Mouse (Mus musculus): ENCODE measurements around the gene Filip1l. TPM values are rescaled to one million over a fixed set of nuclear protein-coding genes. Genes with fewer than 3 reads are reported as not detected.
A peak's percentile ranks its signal among the peaks of the same experiment; 100 is the strongest.

Filip1l gene
- polyA plus RNA-seq, 1 experiment = 12.1 TPM

DNA sequence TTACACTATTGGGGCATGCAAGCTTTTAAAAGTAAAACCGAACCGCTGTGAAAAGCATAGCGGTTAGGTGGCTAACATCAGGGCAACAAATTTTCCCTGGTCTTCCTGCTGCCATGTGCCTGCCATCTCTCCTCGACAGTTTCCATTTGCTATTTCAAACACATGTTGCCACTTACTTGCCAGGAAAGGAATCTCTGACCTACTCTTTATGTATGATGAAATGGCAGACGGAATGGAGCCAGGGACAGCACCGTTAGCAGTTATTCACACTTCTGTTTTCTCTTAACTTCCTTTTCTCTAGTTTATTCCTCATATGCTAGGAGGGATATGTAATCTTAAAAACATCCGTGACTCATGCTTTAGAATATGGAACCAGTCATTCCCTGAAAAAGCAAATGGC, 183.6 kb downstream of the Filip1l start:
- no peaks in the 10 kb centered on the region for H3K79me2 ChIP-seq (ENCODE audit: control insufficient read depth, insufficient read depth)
- no peak overlapping the region for H3K4me2 ChIP-seq (ENCODE audit: low read depth)
- TF ChIP-seq POLR2AphosphoS2 (IDR thresholded peaks at IDR 0.05; ENCODE audit: insufficient read length, low read depth) (no peak), MYOG (IDR thresholded peaks at IDR 0.05; ENCODE audit: control insufficient read depth in 1 of 3, insufficient read depth in 1 of 3, insufficient read length in 2 of 3, low read depth in 2 of 3) (no peak), POLR2A (IDR thresholded peaks at IDR 0.05; ENCODE audit: insufficient read length, low read depth) (no peak), SRF (IDR thresholded peaks at IDR 0.05; ENCODE audit: control insufficient read depth, insufficient read length, low read depth) (no peak), USF1 (IDR thresholded peaks at IDR 0.05; ENCODE audit: low read depth) (no peak), CEBPB (IDR thresholded peaks at IDR 0.05; ENCODE audit: insufficient read depth, poor library complexity, severe bottlenecking) (no peak), MAX (IDR thresholded peaks at IDR 0.05; ENCODE audit: low read depth) (no peak), E2F4 (IDR thresholded peaks at IDR 0.05; ENCODE audit: insufficient read depth) (no peak), MYOD1 (IDR thresholded peaks at IDR 0.05; ENCODE audit: control insufficient read depth in 1 of 3, insufficient read length in 2 of 3, low read depth in 2 of 3) (no peak), TCF12 (IDR thresholded peaks at IDR 0.05; ENCODE audit: insufficient read depth, poor library complexity, severe bottlenecking) (no peak), REST (IDR thresholded peaks at IDR 0.05; ENCODE audit: insufficient read depth, insufficient read length) (no peak), TCF3 (IDR thresholded peaks at IDR 0.05; ENCODE audit: insufficient read length, low read depth) (no peak)
- H3K27me3 ChIP-seq (ENCODE audit: control insufficient read depth, insufficient read depth, insufficient read length) = no peaks in the 10 kb centered on the region
- no peak overlapping the region for H3ac ChIP-seq (ENCODE audit: control insufficient read depth, insufficient read length)
- H3K36me3 ChIP-seq (ENCODE audit: control insufficient read depth, insufficient read depth) = no peaks in the 10 kb centered on the region
- H3K4me3 ChIP-seq = no peak overlapping the region

DNA sequence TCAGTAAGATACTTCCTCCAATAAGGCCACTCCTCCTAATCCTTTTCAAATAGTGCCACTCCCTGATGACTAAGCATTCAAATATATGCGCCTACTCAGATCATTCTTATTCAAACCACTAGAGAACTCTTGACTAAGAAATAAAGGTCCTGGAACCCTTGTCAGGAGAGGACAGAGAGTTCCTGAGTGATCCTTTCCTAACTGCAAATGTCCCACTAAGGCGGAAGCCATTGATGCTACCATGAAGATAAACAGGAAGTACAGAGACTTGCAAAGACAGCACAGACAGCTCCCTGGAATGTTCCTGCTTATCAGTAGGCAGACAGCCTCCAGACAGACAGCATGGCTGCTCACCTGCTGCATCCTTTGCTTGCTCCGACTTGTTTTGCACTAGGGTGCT, 190.3 kb downstream of the Filip1l start:
- H3K27me3 ChIP-seq (ENCODE audit: control insufficient read depth, insufficient read depth, insufficient read length) = no peaks in the 10 kb centered on the region
- H3K4me3 ChIP-seq = no peak overlapping the region
- H3K36me3 ChIP-seq (ENCODE audit: control insufficient read depth, insufficient read depth) = no peaks in the 10 kb centered on the region
- no peak overlapping the region for H3K4me2 ChIP-seq (ENCODE audit: low read depth)
- peaks cover 2% of the 10 kb centered on the region for H3K79me2 ChIP-seq (ENCODE audit: control insufficient read depth, insufficient read depth)
- H3ac ChIP-seq (ENCODE audit: control insufficient read depth, insufficient read length) = no peak overlapping the region
- TF ChIP-seq MYOD1 (IDR thresholded peaks at IDR 0.05; ENCODE audit: control insufficient read depth in 1 of 3, insufficient read length in 2 of 3, low read depth in 2 of 3) (no peak), SRF (IDR thresholded peaks at IDR 0.05; ENCODE audit: control insufficient read depth, insufficient read length, low read depth) (no peak)

DNA sequence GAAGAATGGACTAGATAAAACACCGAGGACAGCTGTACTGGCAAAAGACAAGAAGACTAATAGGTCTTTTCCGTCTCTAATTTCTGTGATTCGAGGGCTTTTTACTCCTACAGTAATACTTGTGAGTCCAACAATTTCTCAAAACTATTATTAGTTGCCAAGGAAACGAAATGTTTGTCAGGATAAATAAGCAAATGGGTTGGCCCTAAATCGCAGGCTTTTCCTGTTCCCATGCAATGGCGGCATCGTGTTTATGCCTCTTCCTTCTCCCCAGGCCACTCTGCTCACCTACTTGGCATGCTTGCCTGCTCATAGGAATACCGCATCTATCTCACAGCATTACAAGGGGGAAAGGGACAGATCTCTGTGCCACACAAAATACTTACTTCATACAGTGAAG, 191.5 kb downstream of the Filip1l start:
- H3K79me2 ChIP-seq (ENCODE audit: control insufficient read depth, insufficient read depth) = peaks cover 12% of the 10 kb centered on the region
- no peak overlapping the region for H3ac ChIP-seq (ENCODE audit: control insufficient read depth, insufficient read length)
- H3K27me3 ChIP-seq (ENCODE audit: control insufficient read depth, insufficient read depth, insufficient read length) = no peaks in the 10 kb centered on the region
- H3K36me3 ChIP-seq (ENCODE audit: control insufficient read depth, insufficient read depth) = no peaks in the 10 kb centered on the region
- H3K4me2 ChIP-seq (ENCODE audit: low read depth) = no peak overlapping the region
- no peak overlapping the region for H3K4me3 ChIP-seq
- TF ChIP-seq SRF (IDR thresholded peaks at IDR 0.05; ENCODE audit: control insufficient read depth, insufficient read length, low read depth) = no peak
- TF ChIP-seq MAX (IDR thresholded peaks at IDR 0.05; ENCODE audit: low read depth) = no peak
- no peak for TF ChIP-seq E2F4 (IDR thresholded peaks at IDR 0.05; ENCODE audit: insufficient read depth)
- no peak for TF ChIP-seq MYOD1 (IDR thresholded peaks at IDR 0.05; ENCODE audit: control insufficient read depth in 1 of 3, insufficient read length in 2 of 3, low read depth in 2 of 3)
- no peak for TF ChIP-seq USF1 (IDR thresholded peaks at IDR 0.05; ENCODE audit: low read depth)
- TF ChIP-seq REST (IDR thresholded peaks at IDR 0.05; ENCODE audit: insufficient read depth, insufficient read length) = no peak
- no peak for TF ChIP-seq POLR2AphosphoS2 (IDR thresholded peaks at IDR 0.05; ENCODE audit: insufficient read length, low read depth)
- TF ChIP-seq CEBPB (IDR thresholded peaks at IDR 0.05; ENCODE audit: insufficient read depth, poor library complexity, severe bottlenecking) = no peak
- no peak for TF ChIP-seq TCF12 (IDR thresholded peaks at IDR 0.05; ENCODE audit: insufficient read depth, poor library complexity, severe bottlenecking)
- TF ChIP-seq MYOG (IDR thresholded peaks at IDR 0.05; ENCODE audit: control insufficient read depth in 1 of 3, insufficient read depth in 1 of 3, insufficient read length in 2 of 3, low read depth in 2 of 3) = no peak
- no peak for TF ChIP-seq POLR2A (IDR thresholded peaks at IDR 0.05; ENCODE audit: insufficient read length, low read depth)
- TF ChIP-seq TCF3 (IDR thresholded peaks at IDR 0.05; ENCODE audit: insufficient read length, low read depth) = no peak

DNA sequence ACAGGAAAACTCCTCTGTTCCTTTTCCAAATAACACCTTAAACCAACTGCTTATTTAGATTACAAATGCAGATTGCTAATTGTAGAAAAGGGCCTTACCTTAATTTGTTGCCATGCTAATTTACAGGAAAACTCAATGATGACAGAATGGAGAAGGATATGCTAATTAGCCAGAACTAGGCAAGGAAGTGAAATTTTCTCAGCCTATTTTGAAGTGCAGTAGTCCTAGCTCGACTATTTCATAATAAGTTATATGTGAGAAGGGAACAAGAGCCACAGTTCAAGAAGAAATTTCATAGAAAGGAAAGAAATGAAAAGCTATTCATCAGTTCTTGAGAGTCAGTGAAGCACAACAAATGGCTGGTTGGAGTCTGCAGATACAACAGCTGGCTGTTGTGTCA, 193.5 kb downstream of the Filip1l start:
- Histone ChIP-seq H3K4me3 (no peak overlapping the region), H3K4me2 (ENCODE audit: low read depth) (no peak overlapping the region), H3K27me3 (ENCODE audit: control insufficient read depth, insufficient read depth, insufficient read length) (no peaks in the 10 kb centered on the region), H3K79me2 (ENCODE audit: control insufficient read depth, insufficient read depth) (peaks cover 31% of the 10 kb centered on the region), H3K36me3 (ENCODE audit: control insufficient read depth, insufficient read depth) (no peaks in the 10 kb centered on the region), H3ac (ENCODE audit: control insufficient read depth, insufficient read length) (no peak overlapping the region)
- TF ChIP-seq USF1 (IDR thresholded peaks at IDR 0.05; ENCODE audit: low read depth) (no peak), MAX (IDR thresholded peaks at IDR 0.05; ENCODE audit: low read depth) (no peak)

DNA sequence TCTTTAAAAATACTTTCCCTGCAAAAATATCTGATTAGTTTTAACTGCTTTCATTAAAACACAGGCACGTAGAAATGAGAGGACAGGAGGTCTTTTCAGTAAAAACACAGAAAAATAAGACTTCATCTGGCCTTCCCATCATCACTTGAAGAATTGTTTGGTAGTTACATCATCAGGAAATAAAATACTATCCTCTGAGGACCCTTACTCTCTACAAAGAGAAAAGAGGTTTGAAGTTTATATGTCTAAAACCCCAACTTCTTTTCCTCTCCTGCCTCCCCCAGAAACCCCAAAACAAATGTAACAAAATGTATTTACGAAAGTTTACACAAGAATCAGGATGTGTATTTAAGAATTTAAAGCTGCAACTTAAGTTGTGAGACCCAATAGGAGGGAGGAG, 195.7 kb downstream of the Filip1l start:
- peak overlapping the region; percentile 45 for H3ac ChIP-seq (ENCODE audit: control insufficient read depth, insufficient read length)
- H3K4me2 ChIP-seq (ENCODE audit: low read depth) = peak overlapping the region; percentile 77
- peaks cover 18% of the 10 kb centered on the region for H3K36me3 ChIP-seq (ENCODE audit: control insufficient read depth, insufficient read depth)
- TF ChIP-seq POLR2AphosphoS2 (IDR thresholded peaks at IDR 0.05; ENCODE audit: insufficient read length, low read depth) = no peak
- no peak for TF ChIP-seq TCF12 (IDR thresholded peaks at IDR 0.05; ENCODE audit: insufficient read depth, poor library complexity, severe bottlenecking)
- TF ChIP-seq MYOD1 (IDR thresholded peaks at IDR 0.05; ENCODE audit: control insufficient read depth in 1 of 3, insufficient read length in 2 of 3, low read depth in 2 of 3) = no peak
- no peak for TF ChIP-seq TCF3 (IDR thresholded peaks at IDR 0.05; ENCODE audit: insufficient read length, low read depth)
- no peak for TF ChIP-seq POLR2A (IDR thresholded peaks at IDR 0.05; ENCODE audit: insufficient read length, low read depth)
- no peak for TF ChIP-seq REST (IDR thresholded peaks at IDR 0.05; ENCODE audit: insufficient read depth, insufficient read length)
- no peak for TF ChIP-seq MAX (IDR thresholded peaks at IDR 0.05; ENCODE audit: low read depth)
- TF ChIP-seq MYOG (IDR thresholded peaks at IDR 0.05; ENCODE audit: control insufficient read depth in 1 of 3, insufficient read depth in 1 of 3, insufficient read length in 2 of 3, low read depth in 2 of 3) = no peak
- TF ChIP-seq CEBPB (IDR thresholded peaks at IDR 0.05; ENCODE audit: insufficient read depth, poor library complexity, severe bottlenecking) = no peak
- no peak for TF ChIP-seq USF1 (IDR thresholded peaks at IDR 0.05; ENCODE audit: low read depth)
- TF ChIP-seq SRF (IDR thresholded peaks at IDR 0.05; ENCODE audit: control insufficient read depth, insufficient read length, low read depth) = no peak
- no peak for TF ChIP-seq E2F4 (IDR thresholded peaks at IDR 0.05; ENCODE audit: insufficient read depth)
- peak overlapping the region; percentile 52 for H3K4me3 ChIP-seq
- no peaks in the 10 kb centered on the region for H3K27me3 ChIP-seq (ENCODE audit: control insufficient read depth, insufficient read depth, insufficient read length)
- peaks cover 54% of the 10 kb centered on the region for H3K79me2 ChIP-seq (ENCODE audit: control insufficient read depth, insufficient read depth)
